Mouse (Mus musculus) MEL (cell line): ENCODE results near the gene Grin2b.

Source experiments
- CTCF ChIP-seq, 3 experiments: IDR thresholded peaks in 2 of 3; conservative IDR thresholded peaks in 1 of 3; 2 replicates each; pipeline ENCODE4 v1.5.1; 2011 to 2012; ENCODE audit warnings: low read length in 3 of 3, low read depth in 2 of 3, mild to moderate bottlenecking in 2 of 3, improper control_type of control experiment in 1 of 3, inconsistent platforms in 1 of 3, mixed read lengths in 1 of 3, moderate library complexity in 1 of 3; ENCODE audit not compliant: control insufficient read depth in 1 of 3, insufficient read depth in 1 of 3, poor library complexity in 1 of 3, severe bottlenecking in 1 of 3
- ELF1 ChIP-seq: IDR thresholded peaks from 2 replicates; pipeline ENCODE4 v1.6.1; 2014; ENCODE audit warnings: low read depth, mild to moderate bottlenecking, inconsistent platforms, low read length, improper control_type of control experiment, moderate library complexity
- EP300 ChIP-seq, 2 experiments: IDR thresholded peaks; 2 replicates each; pipeline ENCODE4 v1.6.1; 2011; ENCODE audit warnings: improper control_type of control experiment in 2 of 2, low read length in 2 of 2, low read depth in 1 of 2, mild to moderate bottlenecking in 1 of 2
- ETS1 ChIP-seq: IDR thresholded peaks from 2 replicates; pipeline ENCODE4 v1.6.1; 2012; ENCODE audit warnings: low read depth, mild to moderate bottlenecking, inconsistent platforms, low read length, improper control_type of control experiment, moderate library complexity
- NELFE ChIP-seq: IDR thresholded peaks from 2 replicates; pipeline ENCODE4 v1.6.1; 2011; ENCODE audit warnings: low read depth, low read length, improper control_type of control experiment
- POLR2A ChIP-seq, 2 experiments: IDR thresholded peaks; 2 replicates each; pipeline ENCODE4 v1.6.1; 2011 to 2012; ENCODE audit warnings: low read length in 2 of 2, mild to moderate bottlenecking in 2 of 2, control low read depth in 1 of 2, improper control_type of control experiment in 1 of 2, low read depth in 1 of 2, moderate library complexity in 1 of 2; ENCODE audit not compliant: control insufficient read depth in 1 of 2, insufficient read depth in 1 of 2, poor library complexity in 1 of 2
- POLR2AphosphoS2 ChIP-seq: IDR thresholded peaks from 2 replicates; pipeline ENCODE4 v1.6.1; 2011; ENCODE audit warnings: low read length, improper control_type of control experiment
- RAD21 ChIP-seq: IDR thresholded peaks from 2 replicates; pipeline ENCODE4 v1.6.1; 2011; ENCODE audit warnings: mild to moderate bottlenecking, low read depth, low read length, improper control_type of control experiment
- ZNF384 ChIP-seq: IDR thresholded peaks from 2 replicates; pipeline ENCODE4 v1.6.1; 2012; ENCODE audit warnings: low read depth, mild to moderate bottlenecking, inconsistent platforms, low read length, improper control_type of control experiment

GRCm38 (mm10) chr6:136013556-136014380 lies 159.5 kb downstream of the Grin2b start:
- no peak for TF ChIP-seq CTCF (IDR thresholded peaks at IDR 0.05 in 2 of 3, conservative IDR thresholded peaks at IDR 0.05 in 1 of 3; ENCODE audit: control insufficient read depth in 1 of 3, insufficient read depth in 1 of 3, low read depth in 2 of 3, low read length in 3 of 3, poor library complexity in 1 of 3, severe bottlenecking in 1 of 3)
- no peak for TF ChIP-seq ETS1
- no peak for TF ChIP-seq POLR2AphosphoS2
- no peak for TF ChIP-seq POLR2A (IDR thresholded peaks at IDR 0.05; ENCODE audit: control insufficient read depth in 1 of 2, insufficient read depth in 1 of 2, low read depth in 1 of 2, low read length in 2 of 2, poor library complexity in 1 of 2)
- TF ChIP-seq ZNF384 = no peak
- no peak for TF ChIP-seq RAD21
- no peak for TF ChIP-seq NELFE
- TF ChIP-seq ELF1 = no peak
- TF ChIP-seq EP300 (IDR thresholded peaks at IDR 0.05; ENCODE audit: low read depth in 1 of 2, low read length in 2 of 2) = no peak
